Mouse (Mus musculus) MEL (cell line): ENCODE results near the gene Atg16l1. TPM values are rescaled to one million over a fixed set of nuclear protein-coding genes. Genes with fewer than 3 reads are reported as not detected.

Experiments used
- DNase-seq: peaks from one replicate; pipeline ENCODE4 v3.0.0; 2011; ENCODE audit warnings: low read depth, low spot score
- H3K27ac ChIP-seq: 2 replicates; pipeline ENCODE4 v1.5.1; 2012; ENCODE audit warnings: low read depth, mild to moderate bottlenecking, control low read depth, low read length, moderate library complexity; ENCODE audit not compliant: control insufficient read depth
- H3K27me3 ChIP-seq, 2 experiments: fragments of 150-350 bp in 1 of 2; sonication (generic) in 1 of 2; 2 replicates each; pipeline ENCODE4 v1.6.1; 2012; ENCODE audit warnings: low read length in 2 of 2, mild to moderate bottlenecking in 2 of 2, improper control_type of control experiment in 1 of 2, moderate library complexity in 1 of 2; ENCODE audit not compliant: insufficient read depth in 2 of 2, control insufficient read depth in 1 of 2
- H3K36me3 ChIP-seq, 2 experiments: 2 replicates each; pipeline ENCODE4 v1.6.1; 2012 to 2014; ENCODE audit warnings: low read length in 2 of 2, improper control_type of control experiment in 1 of 2, inconsistent platforms in 1 of 2, mild to moderate bottlenecking in 1 of 2; ENCODE audit not compliant: insufficient read depth in 2 of 2, control insufficient read depth in 1 of 2
- H3K4me1 ChIP-seq, 2 experiments: fragments of 150-350 bp in 1 of 2; sonication (generic) in 1 of 2; 2 replicates each; pipeline ENCODE4 v1.6.1; 2012; ENCODE audit warnings: low read length in 2 of 2, improper control_type of control experiment in 1 of 2, mild to moderate bottlenecking in 1 of 2; ENCODE audit not compliant: insufficient read depth in 2 of 2, control insufficient read depth in 1 of 2
- H3K4me3 ChIP-seq, 2 experiments: fragments of 150-350 bp in 1 of 2; sonication (generic) in 1 of 2; 2 replicates each; pipeline ENCODE4 v1.5.1; 2012; ENCODE audit warnings: low read depth in 2 of 2, low read length in 2 of 2, mild to moderate bottlenecking in 2 of 2, moderate library complexity in 2 of 2, control low read depth in 1 of 2, improper control_type of control experiment in 1 of 2; ENCODE audit not compliant: control insufficient read depth in 1 of 2, insufficient read depth in 1 of 2
- H3K79me2 ChIP-seq: 2 replicates; pipeline ENCODE4 v1.6.1; 2012; ENCODE audit warnings: mild to moderate bottlenecking, low read length, moderate library complexity; ENCODE audit not compliant: control insufficient read depth, poor library complexity, insufficient read depth
- H3K9ac ChIP-seq: 2 replicates; pipeline ENCODE4 v1.6.1; 2012; ENCODE audit warnings: low read depth, mild to moderate bottlenecking, control low read depth, low read length, moderate library complexity; ENCODE audit not compliant: control insufficient read depth, poor library complexity, severe bottlenecking
- H3K9me3 ChIP-seq: fragments of 150-350 bp; sonication (generic); replicated peaks from 2 replicates; pipeline ENCODE4 v1.6.1; 2012; ENCODE audit warnings: mild to moderate bottlenecking, low read length, improper control_type of control experiment, moderate library complexity; ENCODE audit not compliant: insufficient read depth
- CHD2 ChIP-seq: IDR thresholded peaks from 2 replicates; pipeline ENCODE4 v1.6.1; 2011; ENCODE audit warnings: low read length, improper control_type of control experiment
- CTCF ChIP-seq, 3 experiments: IDR thresholded peaks in 2 of 3; conservative IDR thresholded peaks in 1 of 3; 2 replicates each; pipeline ENCODE4 v1.5.1; 2011 to 2012; ENCODE audit warnings: low read length in 3 of 3, low read depth in 2 of 3, mild to moderate bottlenecking in 2 of 3, improper control_type of control experiment in 1 of 3, inconsistent platforms in 1 of 3, mixed read lengths in 1 of 3, moderate library complexity in 1 of 3; ENCODE audit not compliant: control insufficient read depth in 1 of 3, insufficient read depth in 1 of 3, poor library complexity in 1 of 3, severe bottlenecking in 1 of 3
- E2F4 ChIP-seq: IDR thresholded peaks from 2 replicates; pipeline ENCODE4 v1.6.1; 2011; ENCODE audit warnings: low read depth, low read length, improper control_type of control experiment, borderline replicate concordance
- EP300 ChIP-seq, 2 experiments: IDR thresholded peaks; 2 replicates each; pipeline ENCODE4 v1.6.1; 2011; ENCODE audit warnings: improper control_type of control experiment in 2 of 2, low read length in 2 of 2, low read depth in 1 of 2, mild to moderate bottlenecking in 1 of 2
- GATA1 ChIP-seq: IDR thresholded peaks from 2 replicates; pipeline ENCODE4 v1.6.1; 2011; ENCODE audit warnings: low read depth, low read length, improper control_type of control experiment
- JUND ChIP-seq: IDR thresholded peaks from 2 replicates; pipeline ENCODE4 v1.6.1; 2011; ENCODE audit warnings: low read depth, mild to moderate bottlenecking, improper control_type of control experiment, low read length
- KAT2A ChIP-seq: conservative IDR thresholded peaks from 2 replicates; pipeline ENCODE4 v1.6.1; 2012; ENCODE audit warnings: low read depth, low read length, improper control_type of control experiment, inconsistent platforms
- NRF1 ChIP-seq: IDR thresholded peaks from 2 replicates; pipeline ENCODE4 v1.6.1; 2014; ENCODE audit warnings: low read depth, mild to moderate bottlenecking, inconsistent platforms, low read length, improper control_type of control experiment, moderate library complexity; ENCODE audit not compliant: poor library complexity, insufficient read depth, severe bottlenecking
- POLR2A ChIP-seq, 2 experiments: IDR thresholded peaks; 2 replicates each; pipeline ENCODE4 v1.6.1; 2011 to 2012; ENCODE audit warnings: low read length in 2 of 2, mild to moderate bottlenecking in 2 of 2, control low read depth in 1 of 2, improper control_type of control experiment in 1 of 2, low read depth in 1 of 2, moderate library complexity in 1 of 2; ENCODE audit not compliant: control insufficient read depth in 1 of 2, insufficient read depth in 1 of 2, poor library complexity in 1 of 2
- POLR2AphosphoS2 ChIP-seq: IDR thresholded peaks from 2 replicates; pipeline ENCODE4 v1.6.1; 2011; ENCODE audit warnings: low read length, improper control_type of control experiment
- SIN3A ChIP-seq: IDR thresholded peaks from 2 replicates; pipeline ENCODE4 v1.6.1; 2012; ENCODE audit warnings: low read length, improper control_type of control experiment, inconsistent platforms
- TAL1 ChIP-seq: IDR thresholded peaks from 2 replicates; pipeline ENCODE4 v1.6.1; 2012; ENCODE audit warnings: mild to moderate bottlenecking, inconsistent platforms, low read length, moderate library complexity, mixed read lengths
- TBP ChIP-seq: IDR thresholded peaks from 2 replicates; pipeline ENCODE4 v1.8.0; 2011; ENCODE audit warnings: low read depth, low read length, improper control_type of control experiment
- TCF12 ChIP-seq: IDR thresholded peaks from 2 replicates; pipeline ENCODE4 v1.6.1; 2014; ENCODE audit warnings: low read depth, mild to moderate bottlenecking, inconsistent platforms, low read length, improper control_type of control experiment, moderate library complexity
- UBTF ChIP-seq: IDR thresholded peaks from 2 replicates; pipeline ENCODE4 v1.6.1; 2012; ENCODE audit warnings: low read depth, mild to moderate bottlenecking, inconsistent platforms, low read length, improper control_type of control experiment, moderate library complexity, borderline replicate concordance; ENCODE audit not compliant: insufficient read depth
- ZC3H11A ChIP-seq: IDR thresholded peaks from 2 replicates; pipeline ENCODE4 v1.6.1; 2012; ENCODE audit warnings: low read depth, mild to moderate bottlenecking, inconsistent platforms, low read length, improper control_type of control experiment
- ZNF384 ChIP-seq: IDR thresholded peaks from 2 replicates; pipeline ENCODE4 v1.6.1; 2012; ENCODE audit warnings: low read depth, mild to moderate bottlenecking, inconsistent platforms, low read length, improper control_type of control experiment
- polyA plus RNA-seq, 2 experiments: library from polyadenylated mRNA; stranded (reverse) in 1 of 2; unstranded in 1 of 2; fragments of >175 nt in 1 of 2; fragments of >200 nt in 1 of 2; gene quantifications; 2 replicates each; pipeline versions ENCODE4 v1.2.1 to v1.2.4; 2012; ENCODE audit warnings: low replicate concordance in 2 of 2, low read depth in 1 of 2; ENCODE audit not compliant: insufficient read length in 2 of 2, insufficient read depth in 1 of 2, missing spikeins in 1 of 2
- total RNA-seq: library from RNA; depleted of rRNA; stranded (reverse); fragments of 300-350 nt; gene quantifications from 2 replicates; pipeline ENCODE4 v1.2.3, GENCODE M21; 2012

Atg16l1 gene
- total and polyA plus RNA-seq, 3 experiments: 33.8 to 34.0 TPM; not detected in 1

DNA sequence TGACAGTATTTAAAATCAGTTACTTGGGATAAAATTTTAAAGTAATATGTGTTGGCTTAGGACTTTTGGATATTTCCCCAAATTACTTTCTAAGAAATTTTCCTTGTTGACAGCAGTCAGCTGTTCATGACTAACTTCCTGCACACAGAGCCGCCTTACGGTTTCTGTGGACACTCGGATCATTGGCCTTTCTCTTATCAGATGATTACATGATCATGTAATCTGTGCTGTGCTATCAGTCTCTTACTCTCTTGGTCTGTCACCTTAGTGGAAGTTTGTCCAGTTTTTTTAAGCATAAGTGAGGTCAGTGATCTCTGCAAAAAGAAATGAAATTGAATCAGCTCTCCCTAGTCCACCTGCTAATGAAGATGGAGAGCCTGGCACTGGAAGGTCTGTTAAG lies 16.1 kb downstream of the Atg16l1 start:
- Histone ChIP-seq H3K27me3 (no peaks in the 10 kb centered on the region), H3K27ac (peak overlapping the region; percentile 2)
- TF ChIP-seq CTCF (IDR thresholded peaks at IDR 0.05 in 2 of 3, conservative IDR thresholded peaks at IDR 0.05 in 1 of 3; ENCODE audit: control insufficient read depth in 1 of 3, insufficient read depth in 1 of 3, low read depth in 2 of 3, low read length in 3 of 3, poor library complexity in 1 of 3, severe bottlenecking in 1 of 3): no peak
- TF ChIP-seq POLR2AphosphoS2: no peak
- TF ChIP-seq ZC3H11A: no peak
- TF ChIP-seq JUND: no peak
- TF ChIP-seq SIN3A: no peak
- TF ChIP-seq, all 39 proteins: peak for 0

GRCm38 (mm10) chr1:87773336-87773735 lies 17.7 kb downstream of the Atg16l1 start:
- DNase-seq: no peak
- Histone ChIP-seq H3K9ac (peak overlapping the region; percentile 9; the same call in 1 of the 2 replicates), H3K4me1 (peaks cover 20 to 38% of the 10 kb centered on the region in 2 experiments), H3K79me2 (peaks cover 2% of the 10 kb centered on the region; the same call in 1 of the 2 replicates), H3K27ac (peak overlapping the region; percentile 43), H3K4me3 (no peak overlapping the region), H3K36me3 (peaks cover 38 to 59% of the 10 kb centered on the region in 2 experiments), H3K27me3 (no peaks in the 10 kb centered on the region), H3K9me3 (no peaks in the 10 kb centered on the region)
- no peak for TF ChIP-seq UBTF
- TF ChIP-seq POLR2A (IDR thresholded peaks at IDR 0.05; ENCODE audit: control insufficient read depth in 1 of 2, insufficient read depth in 1 of 2, low read depth in 1 of 2, low read length in 2 of 2, poor library complexity in 1 of 2): 0 out of 4 replicates have a peak, but pooled peaks of 1 of the 2 experiments have one; percentile 5
- no peak for TF ChIP-seq NRF1

More for the DNA sequence above, 16.1 kb downstream of the Atg16l1 start:
- Histone ChIP-seq H3K36me3 (peaks cover 37 to 59% of the 10 kb centered on the region in 2 experiments), H3K9me3 (no peaks in the 10 kb centered on the region), H3K9ac (no peak overlapping the region), H3K4me3 (no peak overlapping the region), H3K79me2 (peaks cover 2% of the 10 kb centered on the region; the same call in 1 of the 2 replicates), H3K4me1 (peaks cover 20 to 38% of the 10 kb centered on the region in 2 experiments)
- DNase-seq: no peak

DNA sequence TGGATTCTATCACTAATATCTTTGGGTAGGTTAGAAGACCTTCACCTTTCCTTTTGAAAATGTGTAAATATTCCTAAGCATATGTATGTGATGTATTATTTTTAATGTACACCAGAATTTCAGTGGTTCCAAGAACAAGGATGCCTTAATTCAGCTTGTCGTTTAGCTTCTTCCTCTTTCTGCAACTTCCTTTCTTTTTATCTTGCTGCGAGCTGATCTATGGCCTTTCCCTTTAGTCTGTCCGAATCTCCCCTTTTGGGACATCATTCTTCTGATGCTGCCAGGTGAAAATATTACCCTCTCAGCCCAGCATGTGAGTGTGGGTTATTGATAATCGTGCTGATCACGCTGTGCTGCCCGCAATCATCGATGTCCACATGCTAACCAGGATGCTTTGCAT lies 19.2 kb downstream of the Atg16l1 start:
- Histone ChIP-seq H3K79me2 (peaks cover 2% of the 10 kb centered on the region; the same call in 1 of the 2 replicates), H3K9me3 (no peaks in the 10 kb centered on the region), H3K4me1 (peaks cover 19 to 32% of the 10 kb centered on the region in 2 experiments), H3K9ac (no peak overlapping the region), H3K4me3 (no peak overlapping the region), H3K27ac (peak overlapping the region; percentile 39; the same call in 1 of the 2 replicates), H3K36me3 (peaks cover 48 to 53% of the 10 kb centered on the region in 2 experiments), H3K27me3 (no peaks in the 10 kb centered on the region)
- DNase-seq: peak; percentile 64
- TF ChIP-seq E2F4: no peak
- TF ChIP-seq TAL1: peak; percentile 29
- TF ChIP-seq SIN3A: no peak
- 0 out of 2 replicates have a peak, but pooled peaks have one; percentile 18 for TF ChIP-seq TBP
- TF ChIP-seq ZNF384: no peak
- TF ChIP-seq EP300 (IDR thresholded peaks at IDR 0.05; ENCODE audit: low read depth in 1 of 2, low read length in 2 of 2): peak in 1 of 2 experiments; percentile 59; a peak in 3 of 4 replicates
- peak; percentile 72 for TF ChIP-seq GATA1
- TF ChIP-seq CTCF (IDR thresholded peaks at IDR 0.05 in 2 of 3, conservative IDR thresholded peaks at IDR 0.05 in 1 of 3; ENCODE audit: control insufficient read depth in 1 of 3, insufficient read depth in 1 of 3, low read depth in 2 of 3, low read length in 3 of 3, poor library complexity in 1 of 3, severe bottlenecking in 1 of 3): no peak
- no peak for TF ChIP-seq CHD2
- TF ChIP-seq TCF12: no peak
- no peak for TF ChIP-seq KAT2A
